Mouse (Mus musculus) urinary bladder, postnatal 0 days (tissue): ENCODE results near the gene Atad2b. TPM values are rescaled to one million over a fixed set of nuclear protein-coding genes. Genes with fewer than 3 reads are reported as not detected.

Source experiments
- polyA plus RNA-seq: library from polyadenylated mRNA; unstranded; fragments of >200 nt; fragmentation: Nextera tagmentation; extraction: Ambion mirVana; gene quantifications from 2 replicates; pipeline ENCODE4 v1.2.1, GENCODE M21; 2015

Gene Atad2b
- polyA plus RNA-seq: 4.1 and 4.4 TPM in 2 replicates

DNA sequence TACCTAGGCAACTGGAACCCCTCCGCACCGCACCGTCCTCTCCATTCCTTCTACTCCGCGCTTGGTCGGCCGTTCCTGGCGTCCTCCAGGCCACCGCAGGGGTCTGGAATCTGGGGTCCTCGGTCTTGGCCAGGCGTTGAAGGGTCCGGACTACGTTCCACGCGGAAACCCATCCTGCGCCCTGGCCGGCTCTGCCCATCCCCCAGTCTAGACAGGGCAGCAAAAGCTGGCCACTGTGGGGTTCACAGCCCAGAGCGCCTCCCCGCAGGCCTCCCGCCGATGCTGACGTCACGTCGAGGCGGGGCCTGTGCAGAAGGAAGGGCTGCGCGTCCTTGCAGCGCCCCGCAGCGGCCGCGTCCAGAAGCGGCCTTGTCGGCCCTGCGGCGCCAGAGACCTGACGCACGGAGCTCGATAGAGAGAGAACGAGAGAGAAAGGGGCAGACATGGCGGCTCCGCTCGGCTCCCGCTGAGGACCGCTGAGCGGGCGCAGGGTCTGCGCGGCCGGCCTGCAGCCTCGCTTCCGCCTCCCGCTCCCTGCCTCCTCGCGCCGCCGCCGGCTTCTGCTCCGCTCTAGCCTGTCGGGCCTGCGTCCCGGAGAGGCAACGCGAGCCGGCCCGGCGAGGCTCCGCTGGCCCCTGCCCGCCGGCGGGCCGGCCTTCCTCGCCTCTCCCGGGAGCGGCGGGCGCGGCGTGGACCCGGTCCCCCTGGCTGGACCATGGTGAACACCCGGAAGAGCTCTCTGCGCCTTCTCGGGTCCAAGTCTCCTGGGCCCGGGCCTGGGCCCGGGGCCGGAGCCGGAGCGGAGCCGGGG lies at the start of gene Atad2b:
Atad2b (plus strand) TSS at position 360 of the 811 bp plus-strand sequence.

DNA sequence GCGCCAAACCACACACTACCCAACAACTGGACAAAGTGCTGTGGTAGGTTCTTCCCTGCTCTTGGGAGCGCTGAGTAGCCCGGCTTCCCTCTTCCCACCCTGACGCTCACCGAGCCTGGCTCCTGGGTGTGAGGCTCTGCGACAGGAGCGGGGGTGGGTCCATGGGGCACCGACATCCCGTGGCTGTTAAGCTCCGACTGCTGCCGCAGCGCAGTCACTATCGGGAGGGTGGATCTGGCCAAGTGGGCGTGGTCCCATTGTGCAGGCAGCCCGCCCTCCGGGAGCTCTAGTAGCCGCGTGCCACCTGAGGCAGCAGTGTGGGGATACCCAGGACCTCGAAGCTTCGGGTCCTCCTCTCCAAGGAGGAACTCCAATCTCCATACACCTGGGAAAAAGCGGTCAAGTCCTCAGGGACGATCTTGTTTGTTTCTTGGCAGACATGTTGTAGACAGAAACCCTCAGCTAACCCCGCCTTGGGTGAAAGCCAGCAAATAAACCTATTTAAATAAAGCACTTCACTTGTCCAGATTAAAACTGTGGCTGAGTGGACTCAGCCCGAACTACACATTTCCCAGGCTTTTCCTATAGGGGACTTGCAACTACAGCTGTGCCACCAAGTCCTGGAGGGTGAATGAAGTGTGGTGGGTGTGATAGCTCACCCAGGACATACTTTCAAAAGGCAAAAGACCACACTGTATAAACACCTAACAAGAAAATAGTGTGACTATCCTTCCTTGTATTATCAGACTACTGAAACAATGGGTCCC lies 42.8 kb upstream of the Atad2b start, which contains the start of gene Mfsd2b:
Mfsd2b (minus strand) TSS at position 199 of the 767 bp plus-strand sequence.

DNA sequence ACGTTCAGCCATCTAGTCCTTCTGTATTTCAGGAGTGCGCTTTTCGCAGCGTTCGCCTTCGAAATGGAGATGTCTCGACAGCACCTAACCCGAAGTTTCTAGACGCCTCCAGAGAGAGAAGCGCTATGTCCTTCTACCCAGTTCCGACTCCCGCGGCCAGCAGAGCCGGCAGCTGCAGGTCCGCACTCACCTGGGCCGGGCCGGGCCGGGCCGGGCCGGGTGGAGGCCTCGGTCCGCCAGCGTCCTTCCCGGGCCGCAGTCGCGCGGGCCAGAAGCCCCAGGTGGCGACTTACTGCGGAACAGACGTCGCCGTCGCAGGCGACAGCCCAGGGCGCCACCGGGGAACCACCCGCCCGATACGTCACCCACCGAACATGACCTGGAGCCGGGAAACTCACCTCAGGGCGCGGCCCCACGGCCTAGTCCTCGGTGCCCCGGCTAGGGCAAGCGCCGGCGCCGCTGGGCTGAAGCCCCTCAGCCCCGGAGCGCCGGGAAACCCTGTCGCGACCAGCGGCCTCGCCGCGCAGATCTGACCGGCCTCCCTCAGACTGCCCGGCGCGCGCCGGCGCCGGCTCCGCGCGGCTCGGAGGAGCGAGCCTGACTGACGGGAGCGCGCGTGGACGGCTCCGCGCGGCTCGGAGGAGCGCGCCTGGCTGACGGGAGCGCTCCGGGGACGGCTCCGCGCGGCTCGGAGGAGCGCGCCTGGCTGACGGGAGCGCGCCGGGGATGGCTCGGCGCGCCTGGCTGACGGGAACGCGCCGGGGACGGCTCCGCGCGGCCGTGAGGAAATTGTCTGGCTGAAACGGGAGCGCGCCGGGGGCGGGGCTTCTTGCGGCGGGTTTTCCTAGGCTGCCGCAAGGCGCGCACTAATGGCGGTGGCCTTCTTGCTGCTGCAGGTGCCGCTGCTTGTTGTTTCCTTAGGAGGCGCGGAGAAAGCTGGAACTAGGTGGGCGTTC lies 9.9 kb upstream of the Atad2b start, which contains the start of gene Ubxn2a:
Ubxn2a (minus strand) TSS at position 755 of the 956 bp plus-strand sequence.

Other genes starting within 250 kb of the Atad2b start
- gene Fam228a, start 178.9 kb upstream of the Atad2b start, polyA plus RNA-seq: 0.12 TPM in 1 of 2 replicates, not detected in the other
- gene Pfn4, start 148.3 kb upstream of the Atad2b start, polyA plus RNA-seq: 1.1 and 1.3 TPM in 2 replicates
- 0.63 and 0.65 TPM in 2 replicates for gene Fam228b, start 148.1 kb upstream of the Atad2b start, polyA plus RNA-seq
- gene Sf3b6, start 99.8 kb upstream of the Atad2b start, polyA plus RNA-seq: 256 and 261 TPM in 2 replicates
- 6.2 and 7.9 TPM in 2 replicates for gene Fkbp1b, start 75.8 kb upstream of the Atad2b start, polyA plus RNA-seq
- 7.2 and 7.8 TPM in 2 replicates for gene Wdcp, start 74.0 kb upstream of the Atad2b start, polyA plus RNA-seq
- gene Mfsd2b, start 43.0 kb upstream of the Atad2b start, polyA plus RNA-seq: 1.1 and 1.2 TPM in 2 replicates
- 18.6 and 24.7 TPM in 2 replicates for gene Ubxn2a, start 9.6 kb upstream of the Atad2b start, polyA plus RNA-seq